Mouse (Mus musculus): ENCODE results near the gene Eci1. TPM values are rescaled to one million over a fixed set of nuclear protein-coding genes. Genes with fewer than 3 reads are reported as not detected.

Eci1 gene
- polyA plus RNA-seq, 1 experiment from 2014 or later: 54.1 TPM

DNA sequence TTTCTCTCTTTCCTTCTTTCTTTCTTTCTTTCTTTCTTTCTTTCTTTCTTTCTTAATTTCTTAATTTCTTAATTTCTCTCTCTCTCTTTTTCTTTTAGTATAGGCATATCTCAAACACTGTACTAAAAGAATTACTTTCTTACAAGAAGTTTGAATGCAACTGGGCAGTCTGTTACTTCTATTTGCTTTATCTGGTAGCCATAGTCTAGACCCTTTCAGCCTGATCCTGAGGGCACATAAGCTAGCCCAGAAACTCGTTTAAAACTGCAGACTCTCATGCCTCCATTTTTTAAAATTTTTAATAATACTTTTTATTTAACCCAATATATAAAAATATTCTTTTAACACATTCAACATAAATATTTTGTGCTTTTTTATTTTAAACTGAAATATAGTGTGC, 53.0 kb downstream of the Eci1 start:
- Histone ChIP-seq H3K4me2 (ENCODE audit: low read depth) (peak overlapping the region; percentile 51), H3K9ac (ENCODE audit: low read length) (no peak overlapping the region), H3K4me1 (ENCODE audit: control insufficient read depth, insufficient read depth, low read length) (peaks cover 4% of the 10 kb centered on the region), H3K27me3 (ENCODE audit: control insufficient read depth, insufficient read depth, low read length) (no peaks in the 10 kb centered on the region), H3K36me3 (ENCODE audit: control insufficient read depth, insufficient read depth, low read length) (peaks cover 12% of the 10 kb centered on the region), H3K9me3 (ENCODE audit: control insufficient read depth, low read length) (no peaks in the 10 kb centered on the region), H3K27ac (ENCODE audit: low read depth, low read length) (no peak overlapping the region), H3K4me3 (ENCODE audit: low read depth, low read length) (peak overlapping the region; percentile 81)
- WGBS: 37% methylated on average over 1 of the region's 1 CpGs
- DNase-seq (ENCODE audit: low spot score) (no peak), ATAC-seq (ENCODE audit: insufficient read depth, low FRiP score, low TSS enrichment) (no peak)

DNA sequence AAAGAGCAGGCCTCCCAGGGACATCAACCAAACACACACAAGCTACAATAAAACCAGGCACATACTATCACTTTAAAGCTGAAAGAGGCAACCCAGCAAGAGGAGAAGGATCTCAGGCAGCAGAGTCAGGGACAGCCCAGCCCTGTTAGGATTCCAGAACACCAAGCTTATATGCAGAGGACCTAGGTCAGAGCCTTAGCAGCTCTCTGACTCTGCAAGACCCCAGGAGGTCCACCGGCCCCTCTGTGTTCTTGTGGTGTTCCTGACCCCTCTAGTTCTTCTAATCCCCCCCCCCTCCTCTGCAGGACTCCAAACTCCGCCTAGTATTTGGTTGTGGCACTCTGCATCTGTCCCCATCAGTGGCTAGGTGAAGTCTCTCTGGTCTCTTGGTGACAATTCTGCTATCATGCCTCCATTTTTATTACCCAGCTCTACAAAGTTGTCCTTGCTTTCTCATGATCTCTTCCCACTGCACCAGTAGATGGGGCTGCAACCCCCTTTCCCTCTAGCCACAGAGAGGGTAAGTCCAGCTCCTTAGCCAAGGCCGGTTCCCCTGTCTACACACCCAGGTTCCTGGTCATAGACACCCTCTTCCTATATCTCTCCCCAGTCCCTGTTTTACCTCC, 53.9 kb downstream of the Eci1 start:
- DNase-seq (ENCODE audit: low spot score): no peak

DNA sequence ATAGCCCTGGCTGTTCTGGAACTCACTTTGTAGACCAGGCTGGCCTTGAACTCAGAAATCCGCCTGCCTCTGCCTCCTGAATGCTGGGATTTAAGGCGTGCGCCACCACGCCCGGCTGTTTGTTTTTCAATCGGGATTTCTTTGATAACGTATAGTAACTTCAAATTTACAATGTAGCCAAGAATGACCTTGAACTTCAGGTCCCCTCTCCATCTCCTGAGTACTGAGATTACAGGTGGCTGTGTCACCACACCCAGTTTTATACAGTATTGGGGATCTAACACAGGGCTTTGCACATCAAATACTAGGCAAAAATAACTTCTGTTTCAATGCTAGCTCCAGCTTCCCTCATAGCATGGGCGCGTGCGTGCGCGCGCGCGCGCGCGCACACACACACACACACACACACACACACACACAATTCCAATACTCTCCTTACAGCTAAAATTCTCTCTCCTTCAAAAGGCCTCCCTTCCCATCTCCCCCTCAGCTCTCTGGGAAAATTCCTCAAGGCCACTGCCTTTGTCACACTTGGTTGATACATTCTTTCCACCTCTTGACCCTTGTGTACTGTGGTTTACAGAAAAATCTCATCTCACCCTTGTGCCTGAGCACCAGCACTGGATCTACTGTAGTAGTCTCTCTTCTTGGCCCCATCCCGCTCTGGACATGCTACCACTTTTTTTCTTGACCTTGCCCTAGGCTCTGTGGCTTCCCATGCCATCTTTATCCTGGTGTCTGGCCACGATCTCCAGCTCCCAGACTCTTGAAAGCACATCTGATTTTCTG, 54.8 kb downstream of the Eci1 start:
- Histone ChIP-seq H3K4me2 (ENCODE audit: low read depth) (no peak overlapping the region), H3K27me3 (ENCODE audit: control insufficient read depth, insufficient read depth, low read length) (no peaks in the 10 kb centered on the region), H3K4me3 (ENCODE audit: low read depth, low read length) (no peak overlapping the region), H3K36me3 (ENCODE audit: control insufficient read depth, insufficient read depth, low read length) (peaks cover 4% of the 10 kb centered on the region; the same call in 1 of the 2 replicates), H3K27ac (ENCODE audit: low read depth, low read length) (no peak overlapping the region), H3K9me3 (ENCODE audit: control insufficient read depth, low read length) (no peaks in the 10 kb centered on the region), H3K9ac (ENCODE audit: low read length) (no peak overlapping the region), H3K4me1 (ENCODE audit: control insufficient read depth, insufficient read depth, low read length) (peaks cover 4% of the 10 kb centered on the region)
- DNase-seq (ENCODE audit: low spot score) (no peak), ATAC-seq (ENCODE audit: insufficient read depth, low FRiP score, low TSS enrichment) (no peak)
- WGBS: 95% methylated on average over 20 of the region's 20 CpGs

More for the DNA sequence above, 53.9 kb downstream of the Eci1 start:
- H3K9ac ChIP-seq (ENCODE audit: low read length): no peak overlapping the region
- H3K36me3 ChIP-seq (ENCODE audit: control insufficient read depth, insufficient read depth, low read length): peaks cover 10% of the 10 kb centered on the region
- H3K9me3 ChIP-seq (ENCODE audit: control insufficient read depth, low read length): no peaks in the 10 kb centered on the region
- no peaks in the 10 kb centered on the region for H3K27me3 ChIP-seq (ENCODE audit: control insufficient read depth, insufficient read depth, low read length)
- ATAC-seq (ENCODE audit: insufficient read depth, low FRiP score, low TSS enrichment): no peak
- no peak overlapping the region for H3K27ac ChIP-seq (ENCODE audit: low read depth, low read length)
- no peak overlapping the region for H3K4me3 ChIP-seq (ENCODE audit: low read depth, low read length)
- H3K4me2 ChIP-seq (ENCODE audit: low read depth): no peak overlapping the region
- 64% methylated on average over 3 of the region's 3 CpGs for WGBS
- H3K4me1 ChIP-seq (ENCODE audit: control insufficient read depth, insufficient read depth, low read length): peaks cover 4% of the 10 kb centered on the region

DNA sequence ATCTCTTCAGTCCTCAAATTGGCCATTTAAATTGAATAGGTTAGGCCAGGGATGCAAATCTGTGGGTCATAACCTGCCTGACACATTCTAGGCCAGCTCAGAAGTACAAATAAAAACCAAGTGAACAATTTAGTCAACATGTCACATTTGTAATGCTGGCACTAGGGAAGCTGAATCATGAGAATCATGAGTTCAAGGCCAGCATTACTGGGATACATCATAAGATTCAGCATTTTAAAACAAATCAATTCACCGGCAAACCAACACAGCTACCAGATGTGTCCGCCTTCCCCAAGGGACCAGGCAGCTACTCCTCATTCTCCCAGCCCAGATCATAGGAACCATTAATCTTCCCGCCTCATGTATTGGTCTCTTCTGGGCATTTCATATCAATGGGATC, 57.1 kb downstream of the Eci1 start:
- H3K36me3 ChIP-seq (ENCODE audit: control insufficient read depth, insufficient read depth, low read length): no peaks in the 10 kb centered on the region
- no peak overlapping the region for H3K4me3 ChIP-seq (ENCODE audit: low read depth, low read length)
- no peak overlapping the region for H3K27ac ChIP-seq (ENCODE audit: low read depth, low read length)
- no peaks in the 10 kb centered on the region for H3K9me3 ChIP-seq (ENCODE audit: control insufficient read depth, low read length)
- no peak overlapping the region for H3K4me2 ChIP-seq (ENCODE audit: low read depth)
- H3K4me1 ChIP-seq (ENCODE audit: control insufficient read depth, insufficient read depth, low read length): no peaks in the 10 kb centered on the region
- DNase-seq (ENCODE audit: low spot score) (no peak), ATAC-seq (ENCODE audit: insufficient read depth, low FRiP score, low TSS enrichment) (no peak)
- peaks cover 4% of the 10 kb centered on the region; the same call in 1 of the 2 replicates for H3K27me3 ChIP-seq (ENCODE audit: control insufficient read depth, insufficient read depth, low read length)
- 72% methylated on average over 3 of the region's 3 CpGs for WGBS
- no peak overlapping the region for H3K9ac ChIP-seq (ENCODE audit: low read length)

DNA sequence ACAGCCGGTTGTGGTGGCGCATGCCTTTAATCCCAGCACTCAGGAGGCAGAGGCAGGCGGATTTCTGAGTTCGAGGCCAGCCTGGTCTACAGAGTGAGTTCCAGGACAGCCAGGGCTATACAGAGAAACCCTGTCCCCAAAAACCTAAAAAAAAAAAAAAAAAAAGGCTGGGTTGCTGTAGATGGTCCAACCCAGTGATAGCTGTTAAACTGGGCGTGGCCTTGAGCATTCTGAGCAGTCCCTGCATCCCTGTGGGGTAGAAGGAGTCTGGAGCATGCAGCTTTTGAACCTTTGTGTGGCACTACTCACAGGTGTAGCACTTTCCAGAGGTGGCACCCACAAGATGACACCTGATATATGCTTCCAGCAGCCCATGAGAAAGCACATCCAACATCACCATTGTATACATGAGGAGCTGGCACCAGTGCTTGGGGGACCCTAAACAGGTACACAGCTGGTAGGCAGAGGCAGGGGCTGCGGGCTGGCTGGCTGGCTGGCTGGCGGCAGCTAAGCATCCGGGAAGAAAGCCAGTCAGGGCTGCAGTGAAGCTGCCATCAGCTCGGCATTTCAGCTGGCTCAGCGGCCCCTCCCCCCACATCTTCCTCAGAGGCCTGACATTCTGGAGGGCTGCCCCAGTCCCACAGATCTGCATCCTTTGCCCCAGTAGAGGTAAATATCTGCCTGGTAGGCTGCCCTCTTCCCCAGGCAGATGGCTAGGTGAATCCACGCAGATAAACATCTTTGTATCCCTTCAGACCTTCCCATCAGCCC, 58.8 kb downstream of the Eci1 start:
- H3K4me3 ChIP-seq (ENCODE audit: low read depth, low read length): no peak overlapping the region

DNA sequence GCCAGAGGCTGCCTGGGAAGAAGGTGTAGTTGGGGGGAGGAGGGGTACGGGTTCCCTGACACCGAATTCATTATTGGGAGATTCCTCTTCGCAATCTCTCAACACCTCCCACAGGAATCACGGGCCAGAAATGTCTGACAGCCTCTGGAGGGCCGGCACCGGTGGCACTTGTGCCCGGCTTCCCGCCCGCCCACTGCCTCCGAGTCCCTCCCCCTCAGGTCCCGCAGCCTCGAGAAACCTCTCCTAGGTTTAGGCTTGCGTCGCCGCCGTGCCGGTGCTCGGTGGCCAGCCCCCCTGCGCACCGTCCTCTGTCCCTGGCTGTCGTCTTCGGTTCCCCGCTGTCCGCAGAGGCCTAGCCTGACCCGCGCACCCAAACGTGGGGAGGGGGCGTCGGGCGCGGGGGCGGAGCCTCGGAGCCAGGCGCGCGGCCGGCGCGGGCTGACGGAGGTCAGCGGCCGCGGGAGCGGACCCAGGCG, 61.8 kb downstream of the Eci1 start, which contains the start of gene Caskin1:
Gene Caskin1, plus strand, starts transcription at position 416 of the 476 bp plus-strand sequence.
- Histone ChIP-seq H3K4me2 (ENCODE audit: low read depth) (peak within 1 kb of the TSS; percentile 89), H3K27me3 (ENCODE audit: control insufficient read depth, insufficient read depth, low read length) (peaks cover 4% of the 10 kb centered on the region; the same call in 1 of the 2 replicates), H3K36me3 (ENCODE audit: control insufficient read depth, insufficient read depth, low read length) (no peaks in the 10 kb centered on the region), H3K4me1 (ENCODE audit: control insufficient read depth, insufficient read depth, low read length) (peaks cover 13% of the 10 kb centered on the region), H3K4me3 (ENCODE audit: low read depth, low read length) (peak within 1 kb of the TSS; percentile 60), H3K27ac (ENCODE audit: low read depth, low read length) (peak within 1 kb of the TSS; percentile 76), H3K9ac (ENCODE audit: low read length) (peak within 1 kb of the TSS; percentile 73), H3K9me3 (ENCODE audit: control insufficient read depth, low read length) (no peaks in the 10 kb centered on the region)
- ATAC-seq (ENCODE audit: insufficient read depth, low FRiP score, low TSS enrichment): peak; percentile 72
- DNase-seq (ENCODE audit: low spot score): peak; percentile 58
- 0% methylated on average over 45 of the region's 45 CpGs for WGBS

More for the DNA sequence above, 58.8 kb downstream of the Eci1 start:
- WGBS: 50% methylated on average over 11 of the region's 11 CpGs
- Histone ChIP-seq H3K4me1 (ENCODE audit: control insufficient read depth, insufficient read depth, low read length) (peaks cover 12% of the 10 kb centered on the region), H3K27ac (ENCODE audit: low read depth, low read length) (no peak overlapping the region), H3K9ac (ENCODE audit: low read length) (no peak overlapping the region; the same call in 1 of the 2 replicates), H3K9me3 (ENCODE audit: control insufficient read depth, low read length) (no peaks in the 10 kb centered on the region), H3K27me3 (ENCODE audit: control insufficient read depth, insufficient read depth, low read length) (peaks cover 4% of the 10 kb centered on the region; the same call in 1 of the 2 replicates), H3K4me2 (ENCODE audit: low read depth) (no peak overlapping the region), H3K36me3 (ENCODE audit: control insufficient read depth, insufficient read depth, low read length) (no peaks in the 10 kb centered on the region)
- ATAC-seq (ENCODE audit: insufficient read depth, low FRiP score, low TSS enrichment) (no peak), DNase-seq (ENCODE audit: low spot score) (no peak)

DNA sequence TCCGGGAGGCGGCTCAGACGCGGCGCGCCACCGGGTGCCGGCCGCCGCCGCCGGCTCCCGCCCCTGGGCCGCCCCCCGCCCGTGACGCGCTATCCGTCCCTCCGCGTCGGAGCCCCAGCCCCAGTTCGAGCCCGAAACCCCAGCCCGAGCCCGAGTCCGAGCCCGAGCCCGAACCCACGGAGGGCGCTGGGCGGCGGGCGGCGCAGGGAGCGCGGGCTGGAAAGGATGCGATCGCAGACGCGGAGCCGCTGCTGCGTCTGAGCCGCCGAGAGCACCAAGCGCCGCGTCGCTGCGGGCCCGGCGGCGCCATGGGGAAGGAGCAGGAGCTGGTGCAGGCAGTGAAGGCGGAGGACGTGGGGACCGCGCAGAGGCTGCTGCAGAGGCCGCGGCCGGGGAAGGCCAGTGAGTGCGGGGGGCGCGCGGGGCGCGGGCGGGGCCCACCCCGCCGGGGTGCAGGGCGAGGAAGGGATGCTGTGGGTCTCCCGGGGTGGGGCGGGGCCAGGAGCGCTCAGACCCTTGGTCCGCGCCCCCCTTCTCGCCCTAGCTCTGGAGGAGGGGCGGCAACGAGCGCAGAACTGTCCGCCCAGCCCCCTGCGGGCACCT, 62.3 kb downstream of the Eci1 start:
- Histone ChIP-seq H3K9ac (ENCODE audit: low read length) (peak overlapping the region; percentile 73), H3K4me1 (ENCODE audit: control insufficient read depth, insufficient read depth, low read length) (peaks cover 13% of the 10 kb centered on the region), H3K27ac (ENCODE audit: low read depth, low read length) (peak overlapping the region; percentile 76), H3K36me3 (ENCODE audit: control insufficient read depth, insufficient read depth, low read length) (no peaks in the 10 kb centered on the region), H3K4me3 (ENCODE audit: low read depth, low read length) (peak overlapping the region; percentile 60), H3K4me2 (ENCODE audit: low read depth) (peak overlapping the region; percentile 89), H3K27me3 (ENCODE audit: control insufficient read depth, insufficient read depth, low read length) (peaks cover 4% of the 10 kb centered on the region; the same call in 1 of the 2 replicates), H3K9me3 (ENCODE audit: control insufficient read depth, low read length) (no peaks in the 10 kb centered on the region)
- ATAC-seq (ENCODE audit: insufficient read depth, low FRiP score, low TSS enrichment) (peak; percentile 70), DNase-seq (ENCODE audit: low spot score) (peak; percentile 68)
- under 1% methylated on average over 55 of the region's 81 CpGs for WGBS

All from neural tube, embryonic 11.5 days (tissue).